Mouse (Mus musculus) stomach, postnatal 0 days (tissue): ENCODE measurements around the gene Gm42517. TPM values are rescaled to one million over a fixed set of nuclear protein-coding genes. Genes with fewer than 3 reads are reported as not detected.

Experiments used
- ATAC-seq: fragments of 200-750 bp; cut with Nextera tagmentation; 2 replicates; pipeline ENCODE4 v1.8.0; 2017; ENCODE audit not compliant: low FRiP score, low TSS enrichment
- DNase-seq: peaks from one replicate; pipeline ENCODE4 v3.0.0-alpha.2; 2016; ENCODE audit warnings: low spot score
- H3K27ac ChIP-seq: fragments of 300-500 bp; sonication (generic); replicated peaks from 2 replicates; pipeline ENCODE4 v1.5.1; 2014; ENCODE audit warnings: mild to moderate bottlenecking, control low read depth
- H3K27me3 ChIP-seq: fragments of 300-500 bp; sonication (generic); 2 replicates; pipeline ENCODE4 v1.6.1; 2014; ENCODE audit warnings: low read length; ENCODE audit not compliant: control insufficient read depth, insufficient read depth
- H3K36me3 ChIP-seq: fragments of 300-500 bp; sonication (generic); 2 replicates; pipeline ENCODE4 v1.6.1; 2014; ENCODE audit warnings: low read length, mixed read lengths; ENCODE audit not compliant: control insufficient read depth, insufficient read depth
- H3K4me1 ChIP-seq: fragments of 300-500 bp; sonication (generic); replicated peaks from 2 replicates; pipeline ENCODE4 v1.6.1; 2014; ENCODE audit warnings: antibody characterized with exemption; ENCODE audit not compliant: control insufficient read depth, insufficient read depth
- H3K4me2 ChIP-seq: fragments of 300-500 bp; sonication (generic); replicated peaks from 2 replicates; pipeline ENCODE4 v1.6.1; 2014; ENCODE audit warnings: low read depth, mild to moderate bottlenecking, control low read depth, moderate library complexity
- H3K4me3 ChIP-seq: fragments of 300-500 bp; sonication (generic); 2 replicates; pipeline ENCODE4 v1.5.1; 2014; ENCODE audit warnings: low read depth, low read length, control low read depth
- H3K9ac ChIP-seq: fragments of 300-500 bp; sonication (generic); 2 replicates; pipeline ENCODE4 v1.6.1; 2014; ENCODE audit warnings: mild to moderate bottlenecking, low read length, control low read depth, mixed read lengths
- H3K9me3 ChIP-seq: fragments of 300-500 bp; sonication (generic); 2 replicates; pipeline ENCODE4 v1.6.1; 2016; ENCODE audit warnings: low read length; ENCODE audit not compliant: control insufficient read depth
- CTCF ChIP-seq: IDR thresholded peaks from 2 replicates; pipeline ENCODE4 v1.5.1; 2016; ENCODE audit warnings: antibody characterized with exemption, low read depth, mild to moderate bottlenecking, moderate library complexity
- EP300 ChIP-seq: optimal IDR thresholded peaks from 2 replicates; pipeline ENCODE3; 2016; ENCODE audit warnings: antibody characterized with exemption
- WGBS: fragments of 180-500 bp; shearing (Covaris S2); extraction: QIAGEN DNeasy Blood & Tissue Kit; methylation state at CpG from one replicate; pipeline ENCODE4 v1.1.7; 2014; 5-methylcytosine and 5-hydroxymethylcytosine counted together
- polyA plus RNA-seq: library from polyadenylated mRNA; unstranded; fragments of >200 nt; fragmentation: Nextera tagmentation; extraction: Ambion mirVana; gene quantifications from 2 replicates; pipeline ENCODE4 v1.2.1, GENCODE M21; 2015

The Gm42517 gene
- polyA plus RNA-seq = 0.08 and 0.13 TPM in 2 replicates

DNA sequence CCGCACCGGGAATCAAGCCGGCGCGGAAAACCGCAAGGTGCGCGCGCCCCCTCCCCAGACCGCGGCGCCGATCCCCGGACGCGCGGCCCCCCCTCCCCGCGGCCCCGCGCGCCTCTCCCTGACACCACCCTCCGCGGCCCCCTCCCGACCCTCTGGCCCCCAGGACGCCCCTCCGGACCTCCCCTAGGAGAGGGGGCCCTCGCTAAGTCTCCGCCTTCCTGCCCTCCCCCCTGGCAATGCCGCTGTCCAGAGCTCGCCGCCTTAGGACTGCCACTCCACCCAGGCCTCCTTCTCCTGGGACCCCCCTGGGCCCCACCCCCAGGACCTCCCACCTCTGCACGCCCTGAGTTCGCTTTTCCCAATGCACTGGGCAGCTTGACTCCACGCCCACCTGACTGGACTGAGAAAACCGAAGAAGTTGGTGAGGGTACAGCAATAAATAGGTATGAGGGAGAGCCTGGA is at the start of gene Gm42517:
TSS of gene Gm42517 (minus strand) at position 52 of the 462 bp plus-strand sequence.
- no peak for TF ChIP-seq EP300
- no peak for TF ChIP-seq CTCF
- Histone ChIP-seq H3K4me1 (0 out of 2 replicates have a peak, but pooled peaks cover 6% of the 10 kb centered on the region), H3K9ac (peak within 1 kb of the TSS; percentile 50), H3K27me3 (peaks cover 37% of the 10 kb centered on the region), H3K9me3 (no peaks in the 10 kb centered on the region), H3K4me2 (peak within 1 kb of the TSS; percentile 94), H3K27ac (no peak within 1 kb of the TSS), H3K36me3 (no peaks in the 10 kb centered on the region), H3K4me3 (peak within 1 kb of the TSS; percentile 57)
- DNase-seq (peak; percentile 17), ATAC-seq (peak; percentile 22; the same call in 1 of the 2 replicates)
- WGBS = 2% methylated on average over 24 of the region's 36 CpGs

DNA sequence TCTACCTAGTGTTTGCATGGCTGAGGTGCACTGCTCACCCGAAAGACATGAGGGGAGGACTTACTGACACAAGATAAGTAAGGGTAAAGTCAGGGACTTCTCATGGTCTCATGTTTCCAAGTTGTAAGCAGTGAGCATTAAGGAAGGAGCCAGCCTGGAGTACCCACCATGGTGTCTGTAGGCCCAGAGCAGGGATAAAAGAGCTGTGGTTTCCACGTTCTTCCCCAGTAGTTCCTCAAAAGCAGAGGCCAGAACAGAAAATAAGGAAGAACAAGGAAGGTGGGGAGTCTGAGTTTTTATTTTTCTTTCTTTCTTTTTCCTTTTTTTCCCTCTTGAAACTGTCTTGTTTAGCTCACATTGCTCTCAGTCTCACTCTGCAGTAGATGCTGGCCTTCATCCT is 47.0 kb upstream of the Gm42517 start:
- Histone ChIP-seq H3K4me3 (no peak overlapping the region), H3K36me3 (no peaks in the 10 kb centered on the region), H3K9me3 (no peaks in the 10 kb centered on the region), H3K27me3 (no peaks in the 10 kb centered on the region), H3K27ac (no peak overlapping the region), H3K4me1 (no peaks in the 10 kb centered on the region), H3K4me2 (no peak overlapping the region), H3K9ac (no peak overlapping the region)
- no peak for TF ChIP-seq EP300
- WGBS = 73% methylated on average over 2 of the region's 2 CpGs
- ATAC-seq = no peak
- DNase-seq = no peak

- Histone ChIP-seq H3K9ac (no peak overlapping the region), H3K4me3 (no peak overlapping the region), H3K9me3 (no peaks in the 10 kb centered on the region), H3K4me1 (no peaks in the 10 kb centered on the region), H3K27me3 (no peaks in the 10 kb centered on the region), H3K27ac (no peak overlapping the region), H3K36me3 (no peaks in the 10 kb centered on the region), H3K4me2 (no peak overlapping the region)
- ATAC-seq = no peak
- DNase-seq = no peak
- no peak for TF ChIP-seq CTCF
- TF ChIP-seq EP300 = no peak
- 63% methylated on average over 2 of the region's 2 CpGs for WGBS
Observed at GRCm38 (mm10) chr5:108406977-108407376, 39.3 kb upstream of the Gm42517 start.

DNA sequence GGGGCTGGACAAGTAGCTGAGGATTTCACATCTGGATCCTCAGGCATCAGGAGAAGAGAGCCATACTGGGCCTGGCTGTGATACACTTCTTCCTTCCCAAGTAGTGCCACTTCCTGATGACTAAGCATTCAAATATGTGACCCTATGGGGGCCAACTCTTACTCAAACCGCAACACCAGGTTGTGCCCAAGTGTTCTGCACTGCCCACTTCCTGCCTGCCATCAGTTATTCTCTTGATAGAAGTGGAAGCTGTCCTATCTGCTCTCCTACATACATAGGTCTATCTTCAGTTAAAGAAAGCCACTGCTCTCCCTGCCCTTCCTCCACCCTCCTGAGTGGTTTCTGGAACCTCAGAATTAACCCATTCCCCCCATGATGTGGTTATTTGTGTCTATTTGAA is 37.7 kb upstream of the Gm42517 start:
- H3K27ac ChIP-seq = no peak overlapping the region
- no peak overlapping the region for H3K9ac ChIP-seq
- ATAC-seq (no peak), DNase-seq (no peak)
- H3K36me3 ChIP-seq = no peaks in the 10 kb centered on the region
- TF ChIP-seq CTCF (no peak), EP300 (no peak)
- no peaks in the 10 kb centered on the region for H3K4me1 ChIP-seq
- 68% methylated on average over 1 of the region's 1 CpGs for WGBS
- no peak overlapping the region for H3K4me2 ChIP-seq
- H3K4me3 ChIP-seq = no peak overlapping the region
- no peaks in the 10 kb centered on the region for H3K9me3 ChIP-seq
- no peaks in the 10 kb centered on the region for H3K27me3 ChIP-seq

- Histone ChIP-seq H3K4me1 (no peaks in the 10 kb centered on the region), H3K4me2 (no peak overlapping the region), H3K9me3 (no peaks in the 10 kb centered on the region), H3K27me3 (no peaks in the 10 kb centered on the region), H3K4me3 (no peak overlapping the region), H3K9ac (no peak overlapping the region), H3K27ac (no peak overlapping the region), H3K36me3 (no peaks in the 10 kb centered on the region)
- 71% methylated on average over 4 of the region's 4 CpGs for WGBS
- TF ChIP-seq CTCF (no peak), EP300 (no peak)
- DNase-seq (no peak), ATAC-seq (no peak)
Observed at GRCm38 (mm10) chr5:108403453-108403852, 35.7 kb upstream of the Gm42517 start.

DNA sequence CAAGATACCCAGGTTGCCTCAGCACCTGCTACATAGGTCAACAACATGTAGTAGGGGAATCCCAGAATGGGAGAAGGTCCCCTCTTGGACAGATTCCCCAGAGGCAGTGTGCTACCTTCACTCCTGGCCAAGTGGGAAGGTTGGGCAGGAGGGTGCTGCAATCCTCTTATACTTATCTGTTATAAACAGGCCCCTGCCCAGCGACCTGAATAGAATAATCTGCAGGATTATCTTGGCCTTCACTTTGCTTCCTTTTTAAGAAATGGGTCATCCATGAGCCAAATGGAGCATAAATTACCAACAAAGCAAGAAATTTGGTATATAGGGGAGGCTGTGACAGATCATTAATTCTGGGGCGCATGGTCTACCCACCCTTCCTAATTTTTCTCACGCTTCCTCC is 22.0 kb upstream of the Gm42517 start:
- ATAC-seq (no peak), DNase-seq (no peak)
- WGBS = 62% methylated on average over 3 of the region's 3 CpGs
- TF ChIP-seq CTCF (no peak), EP300 (no peak)
- Histone ChIP-seq H3K36me3 (no peaks in the 10 kb centered on the region), H3K27me3 (no peaks in the 10 kb centered on the region), H3K27ac (no peak overlapping the region), H3K9me3 (no peaks in the 10 kb centered on the region), H3K4me3 (no peak overlapping the region), H3K9ac (no peak overlapping the region), H3K4me1 (no peaks in the 10 kb centered on the region), H3K4me2 (no peak overlapping the region)
